Mouse (Mus musculus) gastrocnemius, postnatal 4 days (tissue): ENCODE results near the gene Dnmbp. TPM values are rescaled to one million over a fixed set of nuclear protein-coding genes. Genes with fewer than 3 reads are reported as not detected.

Source experiments
- DNase-seq, 2 experiments: peaks; one replicate each; pipeline ENCODE4 v3.0.0; 2021 to 2022; ENCODE audit warnings: low spot score in 2 of 2, mixed read lengths in 2 of 2
- total RNA-seq, 2 experiments: library from RNA; stranded (reverse); gene quantifications; 2 replicates each; pipeline ENCODE4 v1.2.3; 2021

The Dnmbp gene
- total RNA-seq, 2 experiments from 2014 or later = 18.8 to 20.4 TPM

GRCm38 (mm10) chr19:43949111-43949810 is 9.3 kb upstream of the Dnmbp start:
- no peak for DNase-seq

- DNase-seq = no peak
These were observed 4.6 kb upstream of the Dnmbp start for GRCm38 (mm10) chr19:43944566-43944965.

- DNase-seq = no peak
These were observed 3.1 kb upstream of the Dnmbp start for GRCm38 (mm10) chr19:43943076-43943475.

GRCm38 (mm10) chr19:43939171-43939768 is 721 bp downstream of the Dnmbp start:
- DNase-seq = no peak

GRCm38 (mm10) chr19:43938355-43938754 is 1.6 kb downstream of the Dnmbp start:
- no peak for DNase-seq

- DNase-seq = no peak
These were observed 9.1 kb downstream of the Dnmbp start for GRCm38 (mm10) chr19:43930926-43931325.

- DNase-seq = no peak
These were observed 9.6 kb downstream of the Dnmbp start for GRCm38 (mm10) chr19:43930366-43930765.

- no peak for DNase-seq
These were observed 10.1 kb downstream of the Dnmbp start for GRCm38 (mm10) chr19:43929869-43930268.

GRCm38 (mm10) chr19:43927967-43928366 is 12.0 kb downstream of the Dnmbp start:
- DNase-seq = no peak

GRCm38 (mm10) chr19:43927057-43927456 is 12.9 kb downstream of the Dnmbp start:
- DNase-seq = no peak

GRCm38 (mm10) chr19:43926141-43926987 is 13.6 kb downstream of the Dnmbp start:
- no peak for DNase-seq

GRCm38 (mm10) chr19:43924361-43924760 is 15.6 kb downstream of the Dnmbp start:
- DNase-seq = no peak

- DNase-seq = no peak
These were observed 17.0 kb downstream of the Dnmbp start for GRCm38 (mm10) chr19:43922963-43923362.

- DNase-seq = no peak
These were observed 18.6 kb downstream of the Dnmbp start for GRCm38 (mm10) chr19:43921410-43921809.

- DNase-seq = no peak
These were observed 19.3 kb downstream of the Dnmbp start for GRCm38 (mm10) chr19:43920453-43921300.

GRCm38 (mm10) chr19:43919841-43920240 is 20.1 kb downstream of the Dnmbp start:
- DNase-seq = no peak

GRCm38 (mm10) chr19:43918834-43919233 is 21.2 kb downstream of the Dnmbp start:
- no peak for DNase-seq

- DNase-seq = no peak
These were observed 22.2 kb downstream of the Dnmbp start for GRCm38 (mm10) chr19:43917763-43918162.

GRCm38 (mm10) chr19:43917406-43917691 is 22.6 kb downstream of the Dnmbp start:
- no peak for DNase-seq

GRCm38 (mm10) chr19:43916586-43917405 is 23.2 kb downstream of the Dnmbp start:
- no peak for DNase-seq
